Mouse (Mus musculus) small intestine, adult 2 months (tissue): ENCODE measurements around the gene Ube4a.

Experiments used
- CTCF ChIP-seq: fragments of 200-500 bp; IDR thresholded peaks from 2 replicates; pipeline ENCODE4 v1.5.1; 2012; ENCODE audit warnings: low read depth, mild to moderate bottlenecking, control low read depth, inconsistent platforms, low read length, moderate library complexity, mixed read lengths; ENCODE audit not compliant: insufficient replicate concordance, insufficient read length; ENCODE audit errors: extremely low read depth
- POLR2A ChIP-seq: fragments of 200-500 bp; IDR thresholded peaks from 2 replicates; pipeline ENCODE4 v1.6.1; 2012; ENCODE audit warnings: low read depth, mild to moderate bottlenecking, control low read depth, inconsistent platforms, low read length, moderate library complexity

- TF ChIP-seq CTCF (no peak), POLR2A (no peak)
Measured at GRCm38 (mm10) chr9:44965833-44966466, 550 bp upstream of the Ube4a start.
